Mouse (Mus musculus) hindbrain, embryonic 15.5 days (tissue): Measurements from ENCODE around the gene Klhdc2. TPM values are rescaled to one million over a fixed set of nuclear protein-coding genes. Genes with fewer than 3 reads are reported as not detected.

ENCODE experiments used
- ATAC-seq: fragments of 200-750 bp; cut with Nextera tagmentation; 2 replicates; pipeline ENCODE4 v1.8.0; 2017; ENCODE audit warnings: low read depth, moderate number of reproducible peaks, moderate TSS enrichment; ENCODE audit not compliant: low FRiP score
- H3K27ac ChIP-seq: fragments of 300-500 bp; sonication (generic); replicated peaks from 2 replicates; pipeline ENCODE4 v1.5.1; 2015; ENCODE audit warnings: mild to moderate bottlenecking, inconsistent platforms
- H3K27me3 ChIP-seq: fragments of 300-500 bp; sonication (generic); 2 replicates; pipeline ENCODE4 v1.6.1; 2015; ENCODE audit warnings: control low read depth, inconsistent platforms
- H3K36me3 ChIP-seq: fragments of 300-500 bp; sonication (generic); 2 replicates; pipeline ENCODE4 v1.6.1; 2015; ENCODE audit warnings: control low read depth, inconsistent platforms
- H3K4me1 ChIP-seq: fragments of 300-500 bp; sonication (generic); replicated peaks from 2 replicates; pipeline ENCODE4 v1.6.1; 2015; ENCODE audit warnings: control low read depth, inconsistent platforms
- H3K4me2 ChIP-seq: fragments of 300-500 bp; sonication (generic); 2 replicates; pipeline ENCODE4 v1.6.1; 2015; ENCODE audit warnings: moderate library complexity, mild to moderate bottlenecking, inconsistent platforms
- H3K4me3 ChIP-seq: fragments of 300-500 bp; sonication (generic); 2 replicates; pipeline ENCODE4 v1.5.1; 2015; ENCODE audit warnings: mild to moderate bottlenecking, inconsistent platforms
- H3K9ac ChIP-seq: fragments of 300-500 bp; sonication (generic); 2 replicates; pipeline ENCODE4 v1.6.1; 2015; ENCODE audit warnings: inconsistent platforms
- H3K9me3 ChIP-seq: fragments of 300-500 bp; sonication (generic); 2 replicates; pipeline ENCODE4 v1.6.1; 2016; ENCODE audit warnings: control low read depth, inconsistent platforms
- WGBS: fragments of 180-500 bp; shearing (Covaris S2); methylation state at CpG from one replicate; pipeline ENCODE4 v1.1.7; 2015; 5-methylcytosine and 5-hydroxymethylcytosine counted together
- polyA plus RNA-seq: library from polyadenylated mRNA; unstranded; fragments of >200 nt; fragmentation: Nextera tagmentation; extraction: Ambion mirVana; gene quantifications from 2 replicates; pipeline ENCODE4 v1.2.1, GENCODE M21; 2015

The Klhdc2 gene
- polyA plus RNA-seq, 1 experiment from 2014 or later: 278 TPM

DNA sequence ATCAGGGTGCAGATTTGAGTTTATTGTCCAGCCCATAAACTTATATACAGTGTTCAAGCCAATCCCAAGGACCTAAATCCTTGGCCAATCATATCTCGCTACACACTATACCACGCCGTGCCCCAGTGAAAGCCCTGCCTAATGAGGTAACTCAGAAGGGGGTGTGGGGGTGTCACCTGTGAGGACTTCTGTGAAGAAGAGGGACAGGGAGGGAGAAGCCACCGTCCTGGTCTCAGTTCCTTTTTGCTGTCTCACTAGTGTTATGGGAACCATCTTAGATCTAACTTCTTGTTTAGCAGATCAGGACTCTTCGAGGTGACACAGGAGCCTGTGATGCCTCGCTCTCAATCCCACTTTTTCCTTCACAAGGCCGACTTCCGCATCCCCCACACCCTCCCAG, 8.9 kb upstream of the Klhdc2 start:
- Histone ChIP-seq H3K9me3 (no peaks in the 10 kb centered on the region), H3K27me3 (no peaks in the 10 kb centered on the region), H3K4me2 (no peak overlapping the region), H3K4me3 (no peak overlapping the region), H3K4me1 (no peaks in the 10 kb centered on the region), H3K36me3 (no peaks in the 10 kb centered on the region), H3K9ac (no peak overlapping the region), H3K27ac (no peak overlapping the region)
- WGBS: 91% methylated on average over 8 of the region's 8 CpGs
- no peak for ATAC-seq

DNA sequence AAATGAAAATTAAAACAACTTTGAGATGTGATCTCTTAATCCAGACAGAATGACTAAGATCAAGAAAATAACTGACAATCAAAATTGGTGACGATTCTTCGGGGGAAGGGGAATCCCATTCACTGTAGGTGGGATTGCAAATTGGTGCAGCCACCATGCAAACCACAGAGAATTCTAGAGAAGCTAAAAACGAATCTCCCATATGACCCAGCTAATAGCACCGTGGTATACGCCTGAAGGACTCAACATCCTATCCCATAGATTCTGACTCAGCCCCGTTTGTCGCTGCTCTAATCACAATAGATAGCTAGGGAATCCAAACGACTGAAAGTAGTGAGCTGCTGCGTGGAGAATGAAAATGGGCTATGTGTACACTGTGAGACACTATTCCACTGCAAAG, 7.8 kb upstream of the Klhdc2 start:
- no peaks in the 10 kb centered on the region for H3K9me3 ChIP-seq
- no peak overlapping the region for H3K4me3 ChIP-seq
- WGBS: 81% methylated on average over 9 of the region's 9 CpGs
- H3K4me1 ChIP-seq: no peaks in the 10 kb centered on the region
- no peak overlapping the region for H3K4me2 ChIP-seq
- H3K36me3 ChIP-seq: no peaks in the 10 kb centered on the region
- no peak for ATAC-seq
- no peaks in the 10 kb centered on the region for H3K27me3 ChIP-seq
- H3K9ac ChIP-seq: no peak overlapping the region
- no peak overlapping the region for H3K27ac ChIP-seq

DNA sequence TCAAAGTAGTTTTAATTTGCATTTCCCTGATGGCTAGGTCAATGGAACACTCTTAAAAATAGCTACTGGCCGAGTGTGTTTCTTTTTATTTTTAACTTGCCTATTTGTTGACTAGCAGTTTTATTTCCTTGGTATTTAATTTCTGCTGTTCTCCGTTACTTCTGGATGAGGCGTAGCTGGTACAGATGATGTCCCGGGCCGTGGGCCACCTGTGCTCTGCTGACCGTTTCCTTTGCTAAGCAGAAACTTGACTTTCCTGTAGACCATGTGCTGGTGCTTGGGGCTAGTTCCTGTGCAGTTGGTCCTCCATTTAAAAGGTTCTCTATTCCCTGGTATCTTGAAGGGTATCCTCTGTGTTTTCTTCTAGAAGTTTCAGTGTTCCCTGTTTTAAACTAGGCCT, 4.1 kb upstream of the Klhdc2 start:
- H3K4me2 ChIP-seq: no peak overlapping the region
- H3K36me3 ChIP-seq: no peaks in the 10 kb centered on the region
- 95% methylated on average over 6 of the region's 6 CpGs for WGBS
- H3K9me3 ChIP-seq: no peaks in the 10 kb centered on the region
- no peak overlapping the region for H3K4me3 ChIP-seq
- no peak for ATAC-seq
- H3K27me3 ChIP-seq: no peaks in the 10 kb centered on the region
- no peak overlapping the region for H3K27ac ChIP-seq
- H3K4me1 ChIP-seq: peaks cover 7% of the 10 kb centered on the region
- H3K9ac ChIP-seq: no peak overlapping the region

DNA sequence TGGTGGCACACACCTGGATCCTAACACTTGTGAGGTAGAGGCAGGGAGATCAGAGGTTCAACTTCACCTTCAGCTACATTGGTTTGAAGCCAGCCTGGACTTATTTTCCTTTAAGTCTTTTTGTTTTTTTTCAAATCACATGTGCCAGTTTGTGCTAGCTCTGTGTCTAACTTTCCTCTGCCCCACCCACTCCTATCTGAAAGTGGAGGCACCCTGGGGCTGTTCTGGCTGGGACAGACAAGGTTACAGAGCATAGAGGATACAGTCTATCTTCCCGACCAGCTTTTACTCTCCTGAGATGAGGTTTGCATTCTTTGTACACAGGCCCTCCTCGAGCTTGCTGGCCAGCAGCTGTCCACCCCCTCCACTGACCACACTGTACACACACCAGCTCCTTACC, 2.7 kb upstream of the Klhdc2 start:
- Histone ChIP-seq H3K9me3 (no peaks in the 10 kb centered on the region), H3K9ac (no peak overlapping the region), H3K4me1 (peaks cover 19% of the 10 kb centered on the region), H3K4me2 (no peak overlapping the region), H3K27ac (no peak overlapping the region), H3K36me3 (no peaks in the 10 kb centered on the region), H3K4me3 (no peak overlapping the region), H3K27me3 (no peaks in the 10 kb centered on the region)
- WGBS: 49% methylated on average over 2 of the region's 2 CpGs
- ATAC-seq: no peak

GRCm38 (mm10) chr12:69294936-69295335, 1.5 kb upstream of the Klhdc2 start:
- no peak overlapping the region for H3K4me3 ChIP-seq
- 86% methylated on average over 2 of the region's 2 CpGs for WGBS
- H3K36me3 ChIP-seq: no peaks in the 10 kb centered on the region
- no peaks in the 10 kb centered on the region for H3K9me3 ChIP-seq
- no peak overlapping the region for H3K27ac ChIP-seq
- H3K4me1 ChIP-seq: peaks cover 28% of the 10 kb centered on the region
- H3K27me3 ChIP-seq: no peaks in the 10 kb centered on the region
- H3K9ac ChIP-seq: no peak overlapping the region
- no peak for ATAC-seq
- no peak overlapping the region for H3K4me2 ChIP-seq

GRCm38 (mm10) chr12:69295651-69296050, 830 bp upstream of the Klhdc2 start:
- H3K4me3 ChIP-seq: peak overlapping the region; percentile 95
- peaks cover 28% of the 10 kb centered on the region for H3K4me1 ChIP-seq
- peak overlapping the region; percentile 99 for H3K9ac ChIP-seq
- no peak for ATAC-seq
- peak overlapping the region; percentile 97 for H3K27ac ChIP-seq
- 77% methylated on average over 4 of the region's 4 CpGs for WGBS
- H3K27me3 ChIP-seq: no peaks in the 10 kb centered on the region
- H3K36me3 ChIP-seq: peaks cover 4% of the 10 kb centered on the region; the same call in 1 of the 2 replicates
- H3K9me3 ChIP-seq: no peaks in the 10 kb centered on the region
- peak overlapping the region; percentile 75 for H3K4me2 ChIP-seq

DNA sequence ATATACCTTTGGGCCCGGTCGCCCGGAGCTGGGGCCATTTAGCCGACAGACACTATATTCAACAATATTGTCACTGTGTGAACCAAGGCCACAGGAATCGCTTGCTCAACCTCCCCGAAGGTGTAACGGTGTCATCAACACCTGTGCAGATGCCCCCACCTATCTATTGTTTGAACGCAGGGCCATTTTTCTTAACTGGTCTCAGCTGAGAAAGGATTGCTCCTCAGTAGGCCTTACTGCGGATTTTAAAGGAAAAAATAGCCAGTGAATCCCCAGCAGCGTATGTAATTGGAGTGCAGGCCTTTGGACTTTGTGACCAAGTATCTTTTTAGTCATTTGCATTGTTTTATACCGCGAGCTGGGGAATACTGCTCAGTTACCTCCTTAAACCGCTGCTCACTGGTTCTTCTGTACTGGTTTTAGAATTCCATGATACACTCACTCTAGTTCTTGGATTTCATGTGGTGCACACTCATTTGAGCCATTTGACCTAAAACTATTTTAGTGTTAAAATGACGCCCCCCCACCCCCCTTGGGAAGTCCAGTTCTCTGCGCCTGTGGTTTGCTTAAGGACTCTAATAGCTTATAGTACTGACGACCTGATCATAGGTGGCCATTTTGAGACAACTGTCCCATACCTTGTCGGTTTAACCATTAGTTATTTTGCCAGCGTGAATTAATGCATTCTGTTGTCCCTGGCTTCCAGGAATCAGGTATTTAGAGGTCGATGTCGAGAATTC, 1.1 kb downstream of the Klhdc2 start:
- H3K27me3 ChIP-seq: no peaks in the 10 kb centered on the region
- peaks cover 28% of the 10 kb centered on the region for H3K4me1 ChIP-seq
- H3K27ac ChIP-seq: peak overlapping the region; percentile 97
- peaks cover 21% of the 10 kb centered on the region for H3K36me3 ChIP-seq
- ATAC-seq: no peak
- peak overlapping the region; percentile 99 for H3K9ac ChIP-seq
- peak overlapping the region; percentile 75 for H3K4me2 ChIP-seq
- peak overlapping the region; percentile 95 for H3K4me3 ChIP-seq
- WGBS: 19% methylated on average over 20 of the region's 20 CpGs
- H3K9me3 ChIP-seq: no peaks in the 10 kb centered on the region

GRCm38 (mm10) chr12:69298281-69298680, 1.8 kb downstream of the Klhdc2 start:
- Histone ChIP-seq H3K4me1 (peaks cover 28% of the 10 kb centered on the region), H3K4me3 (peak overlapping the region; percentile 95), H3K9me3 (no peaks in the 10 kb centered on the region), H3K27ac (no peak overlapping the region), H3K27me3 (no peaks in the 10 kb centered on the region), H3K36me3 (peaks cover 26% of the 10 kb centered on the region), H3K4me2 (peak overlapping the region; percentile 75), H3K9ac (no peak overlapping the region)
- WGBS: 84% methylated on average over 4 of the region's 4 CpGs
- ATAC-seq: no peak

GRCm38 (mm10) chr12:69299231-69299630, 2.8 kb downstream of the Klhdc2 start:
- Histone ChIP-seq H3K9me3 (no peaks in the 10 kb centered on the region), H3K4me3 (no peak overlapping the region), H3K36me3 (peaks cover 32% of the 10 kb centered on the region), H3K27ac (no peak overlapping the region), H3K27me3 (no peaks in the 10 kb centered on the region), H3K4me2 (0 out of 2 replicates have a peak overlapping the region, but pooled peaks have one; percentile 75), H3K4me1 (peaks cover 28% of the 10 kb centered on the region), H3K9ac (no peak overlapping the region)
- 71% methylated on average over 12 of the region's 12 CpGs for WGBS
- ATAC-seq: no peak

DNA sequence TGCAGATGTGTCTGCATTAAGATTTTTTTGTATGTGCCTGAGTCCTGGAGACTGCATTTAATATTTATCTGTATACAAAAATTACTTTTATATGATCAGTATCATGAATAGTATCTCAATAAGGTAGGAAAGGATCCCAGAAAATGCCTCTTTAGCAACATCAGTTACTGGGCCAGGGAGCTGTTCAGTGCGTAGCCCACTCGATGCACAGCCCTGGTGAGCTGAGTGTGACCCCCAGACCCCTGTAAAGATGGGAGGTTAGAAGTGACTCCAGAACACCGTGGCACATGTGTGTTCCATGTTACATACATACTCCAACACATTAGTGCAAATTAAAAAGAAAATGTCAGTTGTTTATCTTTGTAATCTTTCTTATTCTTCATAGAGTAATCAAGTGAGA, 3.4 kb downstream of the Klhdc2 start:
- Histone ChIP-seq H3K9ac (no peak overlapping the region), H3K4me2 (no peak overlapping the region), H3K36me3 (peaks cover 37% of the 10 kb centered on the region), H3K4me1 (peaks cover 28% of the 10 kb centered on the region), H3K27me3 (no peaks in the 10 kb centered on the region), H3K27ac (no peak overlapping the region), H3K4me3 (no peak overlapping the region), H3K9me3 (no peaks in the 10 kb centered on the region)
- 92% methylated on average over 3 of the region's 3 CpGs for WGBS
- ATAC-seq: no peak

GRCm38 (mm10) chr12:69300391-69300790, 3.9 kb downstream of the Klhdc2 start:
- 91% methylated on average over 2 of the region's 2 CpGs for WGBS
- Histone ChIP-seq H3K9me3 (no peaks in the 10 kb centered on the region), H3K9ac (no peak overlapping the region), H3K27me3 (no peaks in the 10 kb centered on the region), H3K36me3 (peaks cover 42% of the 10 kb centered on the region), H3K27ac (no peak overlapping the region), H3K4me1 (peaks cover 28% of the 10 kb centered on the region), H3K4me2 (no peak overlapping the region), H3K4me3 (no peak overlapping the region)
- no peak for ATAC-seq

DNA sequence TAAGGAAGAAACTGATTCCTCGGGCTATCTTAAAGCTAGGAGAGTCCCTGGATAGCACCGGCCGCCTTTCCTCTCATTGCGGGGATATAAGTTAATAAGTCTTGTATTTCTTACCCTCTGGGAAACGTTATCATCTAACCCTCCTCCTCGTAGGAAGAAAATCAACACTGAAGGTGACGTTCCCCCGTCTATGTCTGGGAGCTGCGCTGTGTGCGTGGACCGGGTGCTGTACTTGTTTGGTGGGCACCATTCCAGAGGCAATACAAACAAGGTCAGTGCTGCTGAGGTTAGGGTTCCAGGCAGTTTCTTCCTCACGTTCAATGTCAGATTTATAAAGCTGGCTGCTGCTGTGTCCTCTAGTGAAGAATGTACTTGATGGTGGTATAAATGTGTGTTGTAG, 5.7 kb downstream of the Klhdc2 start:
- Histone ChIP-seq H3K4me1 (peaks cover 20% of the 10 kb centered on the region), H3K9me3 (no peaks in the 10 kb centered on the region), H3K36me3 (peaks cover 58% of the 10 kb centered on the region), H3K4me2 (no peak overlapping the region), H3K9ac (no peak overlapping the region), H3K27me3 (no peaks in the 10 kb centered on the region), H3K4me3 (no peak overlapping the region), H3K27ac (no peak overlapping the region)
- no peak for ATAC-seq
- 95% methylated on average over 12 of the region's 12 CpGs for WGBS

- no peak for ATAC-seq
- H3K27ac ChIP-seq: no peak overlapping the region
- no peak overlapping the region for H3K4me2 ChIP-seq
- no peaks in the 10 kb centered on the region for H3K9me3 ChIP-seq
- H3K4me1 ChIP-seq: peaks cover 6% of the 10 kb centered on the region
- H3K9ac ChIP-seq: no peak overlapping the region
- WGBS: 96% methylated on average over 2 of the region's 2 CpGs
- H3K36me3 ChIP-seq: peaks cover 77% of the 10 kb centered on the region
- H3K27me3 ChIP-seq: no peaks in the 10 kb centered on the region
- H3K4me3 ChIP-seq: no peak overlapping the region
Measured at GRCm38 (mm10) chr12:69304051-69304450, 7.6 kb downstream of the Klhdc2 start.
